In the genomic region with DNA sequence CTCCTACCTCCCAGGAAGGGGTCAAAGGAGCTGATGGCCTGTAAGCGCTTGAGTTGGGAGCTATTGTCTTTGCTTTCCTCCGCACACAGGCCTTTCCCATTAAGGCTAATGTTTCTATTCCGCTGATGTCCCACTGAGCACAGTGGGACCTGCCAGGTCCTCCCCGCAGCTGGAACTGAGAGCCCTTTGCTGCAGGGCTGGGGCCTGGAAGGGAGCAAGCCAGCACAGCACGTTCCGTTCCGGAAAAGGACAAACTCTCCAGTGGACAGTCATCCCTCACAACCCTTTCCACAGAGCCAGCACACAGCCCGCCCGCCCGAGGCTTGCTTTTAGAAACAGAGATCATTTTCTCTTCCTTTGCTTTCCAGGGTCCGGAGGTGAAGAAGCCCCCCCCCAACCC, we compare ENCODE assay signal across 8 mouse cellular contexts.
DNase-seq lines count a peak whose midpoint lies in the region; ATAC-seq and TF ChIP-seq lines count a peak whose summit lies in the region.

No protein-coding gene starts in this region.

- H3K27me3 ChIP-seq in hindbrain, embryonic 12.5 days, result no peaks in the 10 kb centered on the region
- 0 out of 2 replicates have a peak, but pooled peaks cover 3% of the 10 kb centered on the region for H3K27me3 ChIP-seq in limb, embryonic 13.5 days
- H3K27me3 ChIP-seq in midbrain, postnatal 0 days (ENCODE audit: insufficient read depth, low read length), result no peaks in the 10 kb centered on the region

- DNase-seq in ES-CJ7 (ENCODE audit: low read depth, low spot score), result peak; percentile 19
- peak; percentile 70 for DNase-seq in adrenal gland, postnatal 14 days
- peak; percentile 75 for DNase-seq in gastrocnemius, adult 8-10 months (ENCODE audit: low spot score in 2 of 2)
- peak; percentile 28 for DNase-seq in midbrain, postnatal 0 days (ENCODE audit: low spot score)
- DNase-seq in thymus, postnatal 10 days (ENCODE audit: low spot score in 2 of 2), result no peak

- 0 out of 2 replicates have a peak, but pooled peaks have one; percentile 23 for ATAC-seq in hindbrain, embryonic 12.5 days (ENCODE audit: low FRiP score)
- ATAC-seq in limb, embryonic 13.5 days (ENCODE audit: low FRiP score, low read depth), result peak; percentile 55; the same call in 1 of the 2 replicates
- ATAC-seq in midbrain, postnatal 0 days (ENCODE audit: low FRiP score), result no peak
- ATAC-seq in erythroblast, adult 5-6 weeks (replicated peaks; ENCODE audit: low FRiP score, poor library complexity, severe bottlenecking), result no peak

- no peak overlapping the region for H3K9ac ChIP-seq in hindbrain, embryonic 12.5 days
- peak overlapping the region; percentile 13; the same call in 1 of the 2 replicates for H3K9ac ChIP-seq in limb, embryonic 13.5 days
- no peak overlapping the region for H3K9ac ChIP-seq in midbrain, postnatal 0 days (replicated peaks; ENCODE audit: low read length, poor library complexity, severe bottlenecking)

- H3K4me1 ChIP-seq in hindbrain, embryonic 12.5 days, result peaks cover 24% of the 10 kb centered on the region
- peaks cover 39% of the 10 kb centered on the region for H3K4me1 ChIP-seq in limb, embryonic 13.5 days
- H3K4me1 ChIP-seq in midbrain, postnatal 0 days (ENCODE audit: insufficient read depth, low read length), result peaks cover 4% of the 10 kb centered on the region; the same call in 1 of the 2 replicates

- peak overlapping the region; percentile 20; the same call in 1 of the 2 replicates for H3K4me2 ChIP-seq in hindbrain, embryonic 12.5 days (replicated peaks)
- peak overlapping the region; percentile 41 for H3K4me2 ChIP-seq in limb, embryonic 13.5 days (replicated peaks)
- H3K4me2 ChIP-seq in midbrain, postnatal 0 days (ENCODE audit: low read depth, low read length, poor library complexity, severe bottlenecking), result no peak overlapping the region

- no peak overlapping the region for H3K4me3 ChIP-seq in hindbrain, embryonic 12.5 days
- no peak overlapping the region for H3K4me3 ChIP-seq in limb, embryonic 13.5 days
- no peak overlapping the region for H3K4me3 ChIP-seq in midbrain, postnatal 0 days (ENCODE audit: low read depth, low read length)

- no peaks in the 10 kb centered on the region for H3K36me3 ChIP-seq in hindbrain, embryonic 12.5 days
- no peaks in the 10 kb centered on the region for H3K36me3 ChIP-seq in limb, embryonic 13.5 days
- no peaks in the 10 kb centered on the region for H3K36me3 ChIP-seq in midbrain, postnatal 0 days (ENCODE audit: insufficient read depth, low read length)

- WGBS in hindbrain, embryonic 12.5 days, result 4% methylated on average over 11 of the region's 11 CpGs
- WGBS in limb, embryonic 13.5 days, result 10% methylated on average over 11 of the region's 11 CpGs
- WGBS in midbrain, postnatal 0 days, result 22% methylated on average over 11 of the region's 11 CpGs

- H3K27ac ChIP-seq in hindbrain, embryonic 12.5 days, result peak overlapping the region; percentile 44; the same call in 1 of the 2 replicates
- peak overlapping the region; percentile 23; the same call in 1 of the 2 replicates for H3K27ac ChIP-seq in limb, embryonic 13.5 days
- H3K27ac ChIP-seq in midbrain, postnatal 0 days (ENCODE audit: low read depth, low read length), result no peak overlapping the region

- H3K9me3 ChIP-seq in hindbrain, embryonic 12.5 days (replicated peaks), result no peaks in the 10 kb centered on the region
- H3K9me3 ChIP-seq in limb, embryonic 13.5 days, result no peaks in the 10 kb centered on the region
- H3K9me3 ChIP-seq in midbrain, postnatal 0 days (ENCODE audit: low read length), result no peaks in the 10 kb centered on the region

- no peak for TF ChIP-seq CTCF in midbrain, postnatal 0 days (IDR thresholded peaks at IDR 0.05)

Comparison
In these comparisons a context has a peak if more than half of its experiments do, and no peak if none do; other contexts are left out.
1. DNase-seq: peak in ES-CJ7 (single experiment), adrenal gland, postnatal 14 days (single experiment), gastrocnemius, adult 8-10 months (2 of 2) and midbrain, postnatal 0 days (single experiment); none in thymus, postnatal 10 days (0 of 2).
2. ATAC-seq: peak in hindbrain, embryonic 12.5 days (single experiment) and limb, embryonic 13.5 days (single experiment); none in midbrain, postnatal 0 days (single experiment) and erythroblast, adult 5-6 weeks (single experiment).